Mouse (Mus musculus): Measurements from ENCODE around the gene Tas1r1.

DNA sequence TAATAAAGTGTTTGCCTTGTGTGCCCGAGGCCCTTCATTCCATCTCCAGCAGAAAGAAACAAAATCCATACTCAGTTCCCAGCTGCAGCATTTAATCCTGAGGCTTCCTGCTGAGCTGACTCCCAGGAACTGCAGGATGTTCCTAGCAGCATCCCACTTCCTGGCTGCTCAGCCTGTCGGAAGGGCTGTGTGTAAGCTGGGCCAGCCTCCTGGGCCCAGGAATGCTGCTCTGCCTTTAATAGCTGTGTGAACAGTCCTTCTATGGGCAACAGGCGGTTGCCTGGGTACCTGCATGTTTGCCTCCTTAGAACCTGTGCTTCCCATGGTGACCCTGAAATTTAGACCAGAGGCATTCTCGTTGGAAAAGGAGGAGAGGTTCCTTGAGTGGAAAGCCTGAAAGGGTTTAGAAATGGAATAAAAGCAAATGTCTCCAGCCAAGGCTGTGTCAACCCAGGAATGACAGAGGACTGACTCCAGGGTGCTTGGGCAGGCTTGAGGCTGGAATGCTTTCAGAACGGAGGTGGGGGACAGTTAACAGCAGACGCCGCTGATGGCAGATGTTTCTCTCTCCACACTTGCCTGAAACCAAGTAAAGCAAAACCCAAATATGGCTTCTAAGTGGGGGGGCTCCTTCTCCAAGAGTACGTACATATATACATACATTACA lies 30.8 kb downstream of the Tas1r1 start:
- TF ChIP-seq POLR2A (IDR thresholded peaks at IDR 0.05; ENCODE audit: borderline replicate concordance, insufficient read depth, low read length) (no peak), CTCF (IDR thresholded peaks at IDR 0.05; ENCODE audit: borderline replicate concordance, insufficient read depth, low read depth, low read length) (no peak)
